Mouse (Mus musculus): Measurements from ENCODE around the gene Popdc2. TPM values are rescaled to one million over a fixed set of nuclear protein-coding genes. Genes with fewer than 3 reads are reported as not detected.
A peak's percentile ranks its signal among the peaks of the same experiment; 100 is the strongest.

Popdc2 gene
- polyA plus RNA-seq, 1 experiment, result 6.5 TPM

- 55% methylated on average over 9 of the region's 9 CpGs for WGBS
- no peak for TF ChIP-seq CTCF (IDR thresholded peaks at IDR 0.05; ENCODE audit: extremely low read depth, insufficient read length, insufficient replicate concordance, low read depth, low read length)
- no peak for TF ChIP-seq POLR2A (IDR thresholded peaks at IDR 0.05; ENCODE audit: low read depth, low read length)
- Histone ChIP-seq H3K4me1 (ENCODE audit: control insufficient read depth, insufficient read depth, insufficient read length, low read length) (peaks cover 4% of the 10 kb centered on the region; the same call in 1 of the 2 replicates), H3K27me3 (ENCODE audit: control insufficient read depth, insufficient read depth, low read length) (no peaks in the 10 kb centered on the region), H3K27ac (ENCODE audit: insufficient read depth, low read depth, low read length) (no peak overlapping the region), H3K4me3 (ENCODE audit: low read depth, low read length) (no peak overlapping the region), H3K36me3 (ENCODE audit: control insufficient read depth, insufficient read depth, low read length) (peaks cover 28% of the 10 kb centered on the region)
These were observed 13.7 kb upstream of the Popdc2 start for GRCm38 (mm10) chr16:38348217-38348761.

DNA sequence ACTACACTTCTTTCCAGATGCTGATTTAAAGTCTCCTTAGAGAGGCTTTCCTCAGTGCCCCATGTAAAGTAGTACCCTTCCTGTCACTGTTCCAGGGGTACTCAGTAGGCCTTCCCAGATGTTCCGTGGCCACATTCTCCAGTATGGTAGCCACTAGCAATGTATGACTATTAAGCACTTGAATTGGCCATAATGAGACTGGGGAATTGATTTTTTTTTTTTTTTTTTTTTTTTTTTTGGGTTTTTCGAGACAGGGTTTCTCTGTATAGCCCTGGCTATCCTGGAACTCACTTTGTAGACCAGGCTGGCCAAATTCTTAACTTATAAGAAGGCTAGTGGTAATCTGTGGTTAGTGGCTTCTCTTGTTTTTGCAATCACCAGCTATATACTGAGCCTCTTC, 12.1 kb upstream of the Popdc2 start:
- Histone ChIP-seq H3K4me3 (ENCODE audit: low read depth, low read length) (no peak overlapping the region), H3K36me3 (ENCODE audit: control insufficient read depth, insufficient read depth, low read length) (peaks cover 29% of the 10 kb centered on the region), H3K27me3 (ENCODE audit: control insufficient read depth, insufficient read depth, low read length) (no peaks in the 10 kb centered on the region), H3K4me1 (ENCODE audit: control insufficient read depth, insufficient read depth, insufficient read length, low read length) (peaks cover 4% of the 10 kb centered on the region; the same call in 1 of the 2 replicates), H3K27ac (ENCODE audit: insufficient read depth, low read depth, low read length) (0 out of 2 replicates have a peak overlapping the region, but pooled peaks have one; percentile 20)
- 76% methylated on average over 2 of the region's 2 CpGs for WGBS
- TF ChIP-seq POLR2A (IDR thresholded peaks at IDR 0.05; ENCODE audit: low read depth, low read length) (no peak), CTCF (IDR thresholded peaks at IDR 0.05; ENCODE audit: extremely low read depth, insufficient read length, insufficient replicate concordance, low read depth, low read length) (no peak)

GRCm38 (mm10) chr16:38350361-38350855, 11.6 kb upstream of the Popdc2 start:
- WGBS, result 37% methylated on average over 7 of the region's 7 CpGs
- peaks cover 29% of the 10 kb centered on the region for H3K36me3 ChIP-seq (ENCODE audit: control insufficient read depth, insufficient read depth, low read length)
- no peaks in the 10 kb centered on the region for H3K27me3 ChIP-seq (ENCODE audit: control insufficient read depth, insufficient read depth, low read length)
- no peak for TF ChIP-seq POLR2A (IDR thresholded peaks at IDR 0.05; ENCODE audit: low read depth, low read length)
- no peak for TF ChIP-seq CTCF (IDR thresholded peaks at IDR 0.05; ENCODE audit: extremely low read depth, insufficient read length, insufficient replicate concordance, low read depth, low read length)
- H3K4me1 ChIP-seq (ENCODE audit: control insufficient read depth, insufficient read depth, insufficient read length, low read length), result peaks cover 4% of the 10 kb centered on the region; the same call in 1 of the 2 replicates
- 0 out of 2 replicates have a peak overlapping the region, but pooled peaks have one; percentile 20 for H3K27ac ChIP-seq (ENCODE audit: insufficient read depth, low read depth, low read length)
- no peak overlapping the region for H3K4me3 ChIP-seq (ENCODE audit: low read depth, low read length)

GRCm38 (mm10) chr16:38350939-38351338, 11.1 kb upstream of the Popdc2 start:
- WGBS, result 51% methylated on average over 6 of the region's 6 CpGs

DNA sequence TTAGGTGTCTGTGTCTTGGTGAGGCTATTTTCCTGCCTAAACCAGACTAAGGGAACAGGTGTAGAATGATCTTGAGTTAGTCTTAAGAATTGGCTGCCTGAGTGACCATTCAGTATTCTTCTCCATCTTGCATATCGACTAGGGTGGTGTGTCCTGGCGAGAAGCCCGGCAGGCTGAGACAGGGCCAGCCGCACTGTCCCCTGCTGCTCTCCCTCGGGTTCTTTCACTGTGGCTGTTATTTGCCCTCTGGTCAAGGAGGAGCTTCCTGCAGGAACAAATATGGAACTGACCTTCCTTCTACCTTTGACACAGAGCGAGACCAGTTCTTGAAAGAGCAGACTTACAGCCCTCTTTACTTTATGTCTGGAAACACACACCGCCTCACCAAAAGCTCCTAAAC, 10.0 kb upstream of the Popdc2 start:
- TF ChIP-seq CTCF (IDR thresholded peaks at IDR 0.05; ENCODE audit: extremely low read depth, insufficient read length, insufficient replicate concordance, low read depth, low read length) (no peak), POLR2A (IDR thresholded peaks at IDR 0.05; ENCODE audit: low read depth, low read length) (no peak)
- H3K27me3 ChIP-seq (ENCODE audit: control insufficient read depth, insufficient read depth, low read length), result no peaks in the 10 kb centered on the region

More at GRCm38 (mm10) chr16:38350939-38351338, 11.1 kb upstream of the Popdc2 start:
- TF ChIP-seq CTCF (IDR thresholded peaks at IDR 0.05; ENCODE audit: extremely low read depth, insufficient read length, insufficient replicate concordance, low read depth, low read length) (no peak), POLR2A (IDR thresholded peaks at IDR 0.05; ENCODE audit: low read depth, low read length) (no peak)
- H3K27me3 ChIP-seq (ENCODE audit: control insufficient read depth, insufficient read depth, low read length), result no peaks in the 10 kb centered on the region
- no peak overlapping the region for H3K4me3 ChIP-seq (ENCODE audit: low read depth, low read length)
- peaks cover 30% of the 10 kb centered on the region for H3K36me3 ChIP-seq (ENCODE audit: control insufficient read depth, insufficient read depth, low read length)
- peaks cover 4% of the 10 kb centered on the region; the same call in 1 of the 2 replicates for H3K4me1 ChIP-seq (ENCODE audit: control insufficient read depth, insufficient read depth, insufficient read length, low read length)
- H3K27ac ChIP-seq (ENCODE audit: insufficient read depth, low read depth, low read length), result no peak overlapping the region

DNA sequence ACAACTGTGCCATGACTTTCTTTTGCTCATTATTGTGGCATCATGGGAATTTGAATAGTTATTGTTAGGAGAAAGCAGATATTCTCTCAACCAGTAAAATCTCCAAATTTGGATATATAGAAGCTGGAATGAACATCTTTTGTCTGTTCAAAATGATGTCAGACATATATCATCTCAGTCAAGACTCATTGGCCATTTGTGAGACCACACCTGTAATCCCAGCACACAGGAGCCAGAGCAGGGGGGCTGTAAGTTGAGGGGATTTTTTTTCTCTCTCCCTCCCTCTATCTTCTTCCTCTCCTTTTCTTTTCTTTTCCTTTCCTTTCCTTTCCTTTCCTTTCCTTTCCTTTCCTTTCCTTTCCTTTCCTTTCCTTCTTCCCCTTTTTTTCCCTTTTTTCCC, 9.2 kb upstream of the Popdc2 start:
- peaks cover 2% of the 10 kb centered on the region; the same call in 1 of the 2 replicates for H3K4me1 ChIP-seq (ENCODE audit: control insufficient read depth, insufficient read depth, insufficient read length, low read length)
- H3K4me3 ChIP-seq (ENCODE audit: low read depth, low read length), result no peak overlapping the region
- TF ChIP-seq POLR2A (IDR thresholded peaks at IDR 0.05; ENCODE audit: low read depth, low read length) (no peak), CTCF (IDR thresholded peaks at IDR 0.05; ENCODE audit: extremely low read depth, insufficient read length, insufficient replicate concordance, low read depth, low read length) (no peak)

More for the DNA sequence above, 10.0 kb upstream of the Popdc2 start:
- no peak overlapping the region for H3K27ac ChIP-seq (ENCODE audit: insufficient read depth, low read depth, low read length)
- peaks cover 2% of the 10 kb centered on the region; the same call in 1 of the 2 replicates for H3K4me1 ChIP-seq (ENCODE audit: control insufficient read depth, insufficient read depth, insufficient read length, low read length)
- peaks cover 31% of the 10 kb centered on the region for H3K36me3 ChIP-seq (ENCODE audit: control insufficient read depth, insufficient read depth, low read length)
- 76% methylated on average over 7 of the region's 7 CpGs for WGBS
- no peak overlapping the region for H3K4me3 ChIP-seq (ENCODE audit: low read depth, low read length)

GRCm38 (mm10) chr16:38353642-38354041, 8.4 kb upstream of the Popdc2 start:
- Histone ChIP-seq H3K27me3 (ENCODE audit: control insufficient read depth, insufficient read depth, low read length) (no peaks in the 10 kb centered on the region), H3K36me3 (ENCODE audit: control insufficient read depth, insufficient read depth, low read length) (peaks cover 31% of the 10 kb centered on the region), H3K27ac (ENCODE audit: insufficient read depth, low read depth, low read length) (no peak overlapping the region), H3K4me1 (ENCODE audit: control insufficient read depth, insufficient read depth, insufficient read length, low read length) (peaks cover 2% of the 10 kb centered on the region; the same call in 1 of the 2 replicates), H3K4me3 (ENCODE audit: low read depth, low read length) (no peak overlapping the region)
- TF ChIP-seq POLR2A (IDR thresholded peaks at IDR 0.05; ENCODE audit: low read depth, low read length) (no peak), CTCF (IDR thresholded peaks at IDR 0.05; ENCODE audit: extremely low read depth, insufficient read length, insufficient replicate concordance, low read depth, low read length) (no peak)
- 96% methylated on average over 2 of the region's 2 CpGs for WGBS

More for the DNA sequence above, 9.2 kb upstream of the Popdc2 start:
- Histone ChIP-seq H3K27ac (ENCODE audit: insufficient read depth, low read depth, low read length) (no peak overlapping the region), H3K36me3 (ENCODE audit: control insufficient read depth, insufficient read depth, low read length) (peaks cover 31% of the 10 kb centered on the region), H3K27me3 (ENCODE audit: control insufficient read depth, insufficient read depth, low read length) (no peaks in the 10 kb centered on the region)
